Mouse (Mus musculus) testis, adult 2 months (tissue): ENCODE measurements around the gene Asb8.

Source experiments
- CTCF ChIP-seq: fragments of 200-500 bp; IDR thresholded peaks from 2 replicates; pipeline ENCODE4 v1.5.1; 2012; ENCODE audit warnings: low read depth, mild to moderate bottlenecking, inconsistent platforms, low read length, moderate library complexity; ENCODE audit not compliant: control insufficient read depth, insufficient read depth, insufficient replicate concordance
- POLR2A ChIP-seq: fragments of 200-500 bp; IDR thresholded peaks from 2 replicates; pipeline ENCODE4 v1.6.1; 2012; ENCODE audit warnings: low read depth, mild to moderate bottlenecking, inconsistent platforms, low read length, moderate library complexity; ENCODE audit not compliant: control insufficient read depth

- TF ChIP-seq POLR2A (no peak), CTCF (no peak)
Observed at GRCm38 (mm10) chr15:98106506-98106905, 58.9 kb downstream of the Asb8 start.
